Mouse (Mus musculus) naive thymus-derived CD4-positive, alpha-beta T cell, adult 5 months (primary cell): ENCODE measurements around the gene Abl1. TPM values are rescaled to one million over a fixed set of nuclear protein-coding genes. Genes with fewer than 3 reads are reported as not detected.

ENCODE experiments used
- polyA plus RNA-seq: library from polyadenylated mRNA; unstranded; fragments of 100-300 nt; shearing (Covaris generic); gene quantifications from one replicate; pipeline ENCODE4 v1.2.1, GENCODE M21; 2017

Gene Abl1
- 29.1 TPM for polyA plus RNA-seq

DNA sequence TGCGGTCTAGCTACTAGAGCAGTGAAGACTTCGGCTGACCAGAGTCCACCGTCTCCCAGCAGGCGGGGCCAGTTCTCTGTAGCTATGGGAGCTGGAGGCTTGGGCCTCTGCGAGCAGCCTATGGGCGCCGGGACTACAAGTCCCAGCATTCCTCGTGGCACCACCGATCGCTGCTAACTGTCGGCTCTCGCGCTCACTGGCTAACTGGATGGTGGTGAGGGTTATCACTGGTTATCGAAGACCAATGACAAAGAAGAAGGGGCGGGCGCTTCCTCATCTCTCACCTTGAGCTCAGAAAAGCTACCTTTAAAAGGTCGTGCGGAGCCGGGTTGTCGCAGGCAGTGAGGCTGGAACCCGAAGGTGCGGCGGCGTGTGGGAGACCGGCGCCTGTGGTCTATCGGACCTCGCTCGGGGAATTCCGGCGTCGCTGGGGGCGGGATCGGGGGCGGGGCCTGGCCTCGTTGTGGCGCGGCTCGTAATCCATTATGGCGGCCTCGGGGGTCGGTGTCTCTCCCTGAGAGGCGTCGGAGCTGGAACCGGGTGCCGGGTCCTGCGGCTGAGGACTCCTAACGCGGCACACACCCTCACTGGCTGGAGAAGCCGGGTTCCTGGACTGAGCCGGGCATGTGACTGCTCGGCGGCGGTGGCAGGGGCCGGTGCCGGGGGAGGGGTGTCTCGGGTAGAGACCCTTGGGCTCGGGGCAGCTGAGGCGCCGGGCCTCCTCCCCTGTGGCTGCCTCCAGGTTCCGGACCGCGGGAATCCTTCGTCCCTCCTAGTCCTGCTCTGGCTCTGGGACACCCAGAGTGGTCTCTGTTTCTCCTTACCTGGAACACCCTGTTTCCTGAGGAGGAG is at the start of gene Abl1:
Gene Abl1, plus strand, starts transcription at position 303 of the 852 bp plus-strand sequence.

DNA sequence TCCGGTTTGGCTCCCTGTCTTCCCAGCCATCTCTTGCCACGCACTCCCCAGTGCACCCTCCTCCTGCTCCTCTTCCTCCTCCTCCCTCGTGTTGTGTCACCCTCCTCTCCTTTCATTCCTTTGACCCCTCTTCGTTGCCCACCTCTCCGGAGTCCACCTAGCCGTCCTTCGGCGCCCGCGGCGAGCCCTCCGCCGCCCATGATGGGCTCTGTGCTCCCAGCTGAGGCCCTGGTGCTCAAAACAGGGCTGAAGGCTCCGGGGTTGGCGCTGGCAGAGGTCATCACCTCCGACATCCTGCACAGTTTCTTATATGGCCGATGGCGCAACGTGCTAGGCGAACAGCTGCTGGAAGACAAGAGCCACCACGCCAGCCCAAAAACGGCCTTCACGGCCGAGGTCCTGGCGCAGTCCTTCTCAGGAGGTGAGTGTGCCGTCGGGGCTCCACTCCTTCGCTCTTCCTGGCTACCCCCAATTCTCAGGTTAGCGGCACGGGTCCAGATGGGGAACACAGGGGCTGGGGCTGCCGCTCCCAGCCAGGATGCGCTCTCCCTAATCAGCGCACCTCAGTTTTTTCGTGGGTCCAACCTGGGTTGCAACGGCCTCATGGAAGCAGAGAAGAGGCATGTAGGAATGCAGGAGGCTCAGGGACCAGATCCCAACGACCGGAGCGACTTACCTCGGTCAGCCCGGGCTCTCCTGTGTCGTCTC is 48.1 kb upstream of the Abl1 start, which contains the start of gene Prdm12:
Gene Prdm12, plus strand, starts transcription at position 137 of the 708 bp plus-strand sequence.

GRCm38 (mm10) chr2:31670551-31671035 is 17.6 kb upstream of the Abl1 start, which contains the start of gene Exosc2:
Exosc2 (plus strand) TSS chr2:31670715.

DNA sequence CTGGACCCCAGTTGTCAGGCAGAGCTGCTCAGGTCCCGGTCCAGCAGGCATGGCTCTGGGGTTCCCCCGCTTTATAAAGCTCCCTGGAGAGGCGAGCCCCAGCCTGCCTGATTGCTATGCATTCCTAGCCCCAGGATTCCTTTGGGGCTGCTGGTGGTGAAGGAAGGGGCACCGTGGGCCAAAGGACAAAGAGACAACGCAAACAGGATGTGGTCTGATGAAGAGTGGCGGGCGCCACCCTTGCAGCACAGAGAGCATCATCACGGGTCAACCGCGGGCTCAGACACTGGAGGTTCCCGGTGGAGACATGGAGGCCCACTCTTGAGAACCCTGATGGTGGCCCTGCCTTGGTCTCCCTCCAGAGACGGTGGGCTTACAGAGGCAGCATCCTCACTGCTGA is 122.3 kb downstream of the Abl1 start, which contains the start of gene Qrfp:
Gene Qrfp, minus strand, starts transcription at position 137 of the 400 bp plus-strand sequence.

DNA sequence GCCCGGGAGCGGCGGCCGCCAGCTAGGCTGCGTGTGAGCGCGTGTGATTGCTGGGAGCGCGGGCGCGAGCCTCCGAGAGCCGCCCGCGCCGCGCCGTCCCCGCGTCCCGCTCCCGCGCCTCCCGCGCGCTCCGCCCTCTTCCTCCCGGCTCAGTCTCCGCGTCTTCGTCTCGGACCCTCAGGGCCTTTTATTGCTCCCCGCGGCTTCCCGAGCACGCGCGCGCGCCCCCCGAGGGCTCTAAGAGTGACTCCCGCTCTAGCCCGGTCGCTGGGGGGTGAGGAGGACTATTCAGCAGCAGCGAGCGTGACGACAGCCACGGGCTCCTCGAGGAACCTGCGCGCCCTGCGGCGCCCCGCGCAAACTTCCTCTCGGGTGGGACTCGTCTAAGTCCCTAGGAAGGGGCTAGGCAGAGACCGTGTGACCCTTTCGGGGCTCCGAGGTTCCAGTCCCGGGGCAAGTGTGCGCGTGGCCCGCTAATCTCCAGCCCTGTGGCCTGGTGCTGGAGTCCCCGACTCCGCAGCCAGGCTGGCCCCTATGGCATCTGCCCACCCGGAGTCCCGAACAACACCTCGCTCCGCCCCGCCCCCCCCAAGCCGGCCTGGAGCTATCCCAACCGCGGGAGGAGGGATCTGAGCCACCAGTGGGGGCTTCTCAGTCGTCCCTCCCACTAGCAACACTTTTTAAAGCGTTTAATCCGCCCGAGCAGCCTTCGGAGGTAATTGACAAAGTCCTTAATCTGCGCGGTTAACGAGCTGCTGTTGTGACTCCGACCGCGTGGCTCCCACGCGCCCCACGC is 157.9 kb downstream of the Abl1 start, which contains the start of gene Fibcd1:
Gene Fibcd1, minus strand, starts transcription at position 110 of the 796 bp plus-strand sequence.

Other genes starting within 250 kb of the Abl1 start
- 104 TPM for gene Ass1, start 218.2 kb upstream of the Abl1 start, polyA plus RNA-seq
- 16.3 TPM for gene Fubp3, start 115.7 kb upstream of the Abl1 start, polyA plus RNA-seq
- gene Prdm12, start 48.3 kb upstream of the Abl1 start, polyA plus RNA-seq = not detected
- 47.0 TPM for gene Exosc2, start 17.7 kb upstream of the Abl1 start, polyA plus RNA-seq
- 0.58 TPM for gene Qrfp, start 122.2 kb downstream of the Abl1 start, polyA plus RNA-seq
- gene Fibcd1, start 157.6 kb downstream of the Abl1 start, polyA plus RNA-seq = 0.21 TPM
- gene Lamc3, start 198.9 kb downstream of the Abl1 start, polyA plus RNA-seq = not detected